Mouse (Mus musculus) lung, postnatal 36 days (tissue): ENCODE data around the gene D930048N14Rik.
"Not testable (repeated sequence)": the region's sequence is repeated elsewhere in the genome, so short reads cannot be mapped to it uniquely, and the experiment has no call there.

Source experiments
- DNase-seq: peaks from one replicate; pipeline ENCODE4 v3.0.0; 2022; ENCODE audit warnings: mixed read lengths

D930048N14Rik gene

GRCm38 (mm10) chr11:51650691-51651515 lies at the start of gene D930048N14Rik, which contains the start of gene N4bp3:
TSS of gene D930048N14Rik (plus strand) at chr11:51650954.
TSS of gene N4bp3 (minus strand) at chr11:51650842.
- DNase-seq: peak; percentile 84

GRCm38 (mm10) chr11:51602253-51602652 lies 48.5 kb upstream of the D930048N14Rik start:
- no peak for DNase-seq

- DNase-seq: peak; percentile 94
Measured at GRCm38 (mm10) chr11:51605602-51606446, 44.9 kb upstream of the D930048N14Rik start.

DNA sequence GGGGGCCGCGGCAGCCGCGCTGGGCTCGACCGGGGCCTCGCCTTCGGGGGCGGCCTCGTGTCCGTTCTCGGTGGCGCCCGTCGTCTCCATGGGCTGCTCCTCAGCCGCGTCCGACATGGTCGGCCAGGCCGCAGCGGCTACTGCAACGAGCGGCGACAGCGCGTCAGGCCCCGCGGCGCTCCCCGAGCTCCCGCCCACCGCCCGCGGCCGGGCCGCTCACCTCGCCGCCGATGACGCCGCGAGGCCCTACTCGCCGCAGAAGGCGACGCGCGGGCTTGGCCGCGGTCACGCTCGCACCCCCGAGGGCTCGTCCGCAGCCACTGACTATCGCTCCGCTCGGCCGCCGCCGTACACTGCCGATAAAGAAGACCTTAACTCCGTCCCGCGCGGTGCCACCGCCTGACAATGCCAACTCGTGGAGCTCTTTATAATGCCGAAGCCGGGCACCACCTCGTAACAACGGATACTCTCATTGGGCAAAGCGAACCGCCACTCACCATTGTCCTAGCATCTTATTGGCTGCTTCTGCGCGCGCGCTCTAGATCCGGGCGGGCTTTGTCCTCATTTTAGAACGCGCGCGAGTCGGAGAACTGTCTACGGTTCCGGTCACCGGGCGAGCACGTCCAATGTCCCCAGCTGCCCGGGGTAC lies 44.2 kb upstream of the D930048N14Rik start, which contains the start of gene Hnrnpab:
Gene Hnrnpab (minus strand): TSS at position 401 of the 649 bp plus-strand sequence.
- DNase-seq: peak; percentile 98

DNA sequence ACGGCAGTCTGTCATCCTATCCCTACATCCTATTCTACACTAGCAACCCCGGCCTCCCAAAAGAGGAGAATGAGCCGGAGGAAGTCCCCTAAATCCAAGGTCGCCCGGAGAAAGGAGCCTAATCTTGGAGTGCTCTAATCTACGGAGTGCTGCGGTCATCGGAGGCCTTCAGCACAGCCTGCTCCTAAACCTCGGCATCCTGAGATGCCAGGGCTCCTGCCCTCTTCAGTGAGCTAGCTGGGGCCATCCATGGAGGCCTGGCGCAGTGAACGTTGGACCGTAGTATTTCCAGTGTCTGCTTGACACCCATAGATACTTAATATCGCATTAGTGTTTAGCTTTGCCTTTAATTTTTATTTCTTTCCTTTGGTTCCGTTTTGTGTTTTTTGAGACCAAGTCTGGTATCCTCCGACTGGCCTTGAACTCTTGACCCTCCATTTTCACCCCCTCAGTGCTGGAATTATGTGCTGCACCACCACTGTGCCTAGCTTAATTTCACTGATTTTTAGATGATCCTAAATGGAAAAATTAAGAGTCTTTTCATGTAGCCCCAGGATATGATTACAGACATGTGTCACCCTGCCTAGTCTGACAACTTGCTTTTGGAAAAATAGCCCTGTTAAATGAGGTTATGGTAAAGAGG lies 43.5 kb upstream of the D930048N14Rik start:
- no peak for DNase-seq

GRCm38 (mm10) chr11:51609266-51609909 lies 41.4 kb upstream of the D930048N14Rik start:
- DNase-seq: no peak

GRCm38 (mm10) chr11:51609940-51610339 lies 40.8 kb upstream of the D930048N14Rik start:
- not testable (repeated sequence) for DNase-seq

GRCm38 (mm10) chr11:51614256-51614655 lies 36.5 kb upstream of the D930048N14Rik start:
- DNase-seq: no peak

- peak; percentile 70 for DNase-seq
Measured at GRCm38 (mm10) chr11:51615129-51615528, 35.6 kb upstream of the D930048N14Rik start.

- peak; percentile 89 for DNase-seq
Measured at GRCm38 (mm10) chr11:51615601-51616000, 35.2 kb upstream of the D930048N14Rik start.

GRCm38 (mm10) chr11:51616113-51616512 lies 34.6 kb upstream of the D930048N14Rik start:
- DNase-seq: not testable (repeated sequence)

DNA sequence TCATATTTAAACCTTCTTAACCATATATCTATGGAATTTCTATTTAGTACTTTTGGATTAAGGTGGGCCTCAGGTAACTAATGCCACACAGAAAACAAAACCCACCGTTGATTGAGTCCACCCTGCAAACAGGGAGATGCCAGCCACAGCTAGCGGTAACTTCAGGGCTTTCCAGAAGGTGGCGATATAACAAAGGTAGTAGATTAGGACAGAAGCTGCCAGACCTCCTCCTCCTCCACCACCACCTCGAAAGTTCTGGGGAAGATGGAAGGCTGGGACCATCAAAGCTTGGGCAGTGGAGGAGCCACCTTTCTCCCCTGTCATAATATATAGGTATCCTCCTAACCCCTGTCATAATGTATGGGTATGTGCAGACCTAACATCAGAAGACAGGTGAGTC lies 33.1 kb upstream of the D930048N14Rik start:
- peak; percentile 91 for DNase-seq

GRCm38 (mm10) chr11:51618894-51619408 lies 31.8 kb upstream of the D930048N14Rik start:
- no peak for DNase-seq

GRCm38 (mm10) chr11:51619409-51620060 lies 31.2 kb upstream of the D930048N14Rik start, which contains the start of gene Nhp2:
TSS of gene Nhp2 (plus strand) at chr11:51619735.
- peak; percentile 100 for DNase-seq

DNA sequence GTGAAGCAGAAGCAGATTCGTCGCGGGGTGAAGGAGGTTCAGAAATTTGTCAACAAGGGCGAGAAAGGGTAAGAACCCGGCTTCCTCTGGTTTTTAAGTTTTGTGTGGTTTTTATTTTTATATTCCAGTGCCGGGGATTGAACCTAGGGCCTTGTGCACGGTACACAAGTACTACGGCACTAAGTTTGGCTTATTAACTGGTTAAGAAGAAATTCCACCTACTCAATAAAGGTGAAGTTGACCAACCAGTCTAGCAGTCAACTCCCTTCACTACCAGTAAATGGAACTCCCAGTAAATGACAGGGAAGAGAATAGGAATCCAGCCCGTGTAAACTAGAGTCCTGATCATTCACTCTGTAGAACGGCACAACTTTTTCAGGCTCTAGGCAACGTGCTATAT lies 30.7 kb upstream of the D930048N14Rik start:
- no peak for DNase-seq

- DNase-seq: no peak
Measured at GRCm38 (mm10) chr11:51621776-51622175, 29.0 kb upstream of the D930048N14Rik start.

- DNase-seq: peak; percentile 70
Measured at GRCm38 (mm10) chr11:51622971-51623491, 27.7 kb upstream of the D930048N14Rik start.

GRCm38 (mm10) chr11:51625187-51625820 lies 25.4 kb upstream of the D930048N14Rik start:
- no peak for DNase-seq

- no peak for DNase-seq
Measured at GRCm38 (mm10) chr11:51627425-51627824, 23.3 kb upstream of the D930048N14Rik start.

GRCm38 (mm10) chr11:51627907-51628306 lies 22.8 kb upstream of the D930048N14Rik start:
- DNase-seq: no peak
